Mouse (Mus musculus): Measurements from ENCODE around the gene Scfd2. TPM values are rescaled to one million over a fixed set of nuclear protein-coding genes. Genes with fewer than 3 reads are reported as not detected.

The Scfd2 gene
- polyA plus RNA-seq, 1 experiment = 22.7 TPM

DNA sequence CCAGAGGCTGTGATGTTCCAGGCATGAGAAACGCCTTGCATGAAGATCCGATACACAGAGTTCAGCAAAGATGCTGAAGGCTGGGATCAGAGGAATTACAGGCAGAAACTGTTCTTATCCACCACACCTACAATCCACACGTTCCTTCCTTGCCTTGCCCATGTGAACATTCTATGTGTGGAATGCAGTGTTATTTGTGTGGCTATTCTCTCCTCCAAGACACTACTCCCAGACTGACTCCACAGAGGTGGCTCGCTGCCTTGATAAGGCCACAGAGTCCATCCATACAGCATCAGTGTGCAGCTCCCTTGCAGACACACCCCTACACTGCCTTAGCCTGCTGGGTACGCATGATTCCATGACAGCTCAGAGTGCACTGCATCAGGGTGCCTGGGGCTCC is 221.5 kb downstream of the Scfd2 start:
- no peak overlapping the region for H3K4me3 ChIP-seq (ENCODE audit: insufficient read depth, low read length)
- no peaks in the 10 kb centered on the region; the same call in 1 of the 2 replicates for H3K4me1 ChIP-seq (ENCODE audit: control insufficient read depth, insufficient read depth, low read length)
- no peak overlapping the region for H3K27ac ChIP-seq (ENCODE audit: insufficient read depth, low read length)
- no peak for TF ChIP-seq CTCF (IDR thresholded peaks at IDR 0.05; ENCODE audit: extremely low read depth, insufficient read depth, low read length)
- TF ChIP-seq POLR2A (IDR thresholded peaks at IDR 0.05; ENCODE audit: extremely low read depth, insufficient read depth, low read length) = no peak

DNA sequence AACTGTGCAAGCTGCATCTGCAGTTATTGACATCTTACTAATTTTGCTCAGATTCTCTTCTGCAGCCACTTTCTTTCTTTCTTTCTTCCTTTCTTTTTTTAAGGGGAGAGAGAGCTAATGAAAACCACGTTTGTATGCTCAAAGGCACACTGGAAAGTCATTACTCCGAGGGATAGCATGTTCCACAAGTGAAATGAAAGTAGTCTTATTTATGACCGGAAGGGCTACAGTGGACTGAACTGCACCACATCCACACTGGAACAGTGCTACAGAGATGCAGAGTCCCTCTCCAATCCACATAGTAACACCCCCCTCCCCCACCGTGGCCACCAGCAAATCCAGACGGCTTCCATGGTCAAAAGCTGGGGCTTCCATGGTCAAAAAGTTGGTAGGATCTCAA is 224.3 kb downstream of the Scfd2 start:
- TF ChIP-seq CTCF (IDR thresholded peaks at IDR 0.05; ENCODE audit: extremely low read depth, insufficient read depth, low read length) = no peak
- no peak for TF ChIP-seq POLR2A (IDR thresholded peaks at IDR 0.05; ENCODE audit: extremely low read depth, insufficient read depth, low read length)
- Histone ChIP-seq H3K4me1 (ENCODE audit: control insufficient read depth, insufficient read depth, low read length) (no peaks in the 10 kb centered on the region; the same call in 1 of the 2 replicates), H3K27ac (ENCODE audit: insufficient read depth, low read length) (no peak overlapping the region), H3K4me3 (ENCODE audit: insufficient read depth, low read length) (no peak overlapping the region)

DNA sequence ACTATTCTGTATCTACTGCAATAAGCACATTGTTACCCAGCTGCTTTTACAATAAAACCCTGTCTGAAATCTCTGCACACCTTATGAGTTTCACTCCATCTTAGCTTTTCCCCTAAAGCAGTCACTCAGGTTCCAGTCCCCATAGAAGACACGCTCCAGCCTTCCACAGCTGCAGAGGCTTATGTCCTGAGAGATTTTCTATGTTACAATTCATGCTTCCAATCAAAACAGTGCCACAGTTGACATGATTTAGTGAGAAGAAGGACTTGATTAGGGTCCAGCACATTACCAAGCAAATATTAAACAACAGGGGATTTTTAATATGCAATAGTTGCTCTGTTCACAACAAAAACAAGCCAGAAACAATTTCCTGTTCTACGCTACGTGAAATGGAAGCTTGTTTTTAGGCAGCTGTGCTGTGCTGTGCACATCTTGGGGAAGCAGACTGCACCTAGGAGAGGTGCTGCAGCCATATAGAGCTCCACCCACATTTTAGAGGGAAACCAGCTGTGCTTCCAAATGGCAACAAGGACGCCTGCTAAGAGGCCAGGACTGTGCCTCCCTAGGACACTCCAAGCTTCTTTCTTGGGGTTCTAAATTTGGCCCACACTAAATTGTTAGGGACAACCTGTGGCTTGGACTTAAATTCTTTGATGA is 225.9 kb downstream of the Scfd2 start:
- TF ChIP-seq POLR2A (IDR thresholded peaks at IDR 0.05; ENCODE audit: extremely low read depth, insufficient read depth, low read length) = no peak
- no peak for TF ChIP-seq CTCF (IDR thresholded peaks at IDR 0.05; ENCODE audit: extremely low read depth, insufficient read depth, low read length)
- no peak overlapping the region for H3K4me3 ChIP-seq (ENCODE audit: insufficient read depth, low read length)
- no peaks in the 10 kb centered on the region; the same call in 1 of the 2 replicates for H3K4me1 ChIP-seq (ENCODE audit: control insufficient read depth, insufficient read depth, low read length)
- H3K27ac ChIP-seq (ENCODE audit: insufficient read depth, low read length) = no peak overlapping the region

DNA sequence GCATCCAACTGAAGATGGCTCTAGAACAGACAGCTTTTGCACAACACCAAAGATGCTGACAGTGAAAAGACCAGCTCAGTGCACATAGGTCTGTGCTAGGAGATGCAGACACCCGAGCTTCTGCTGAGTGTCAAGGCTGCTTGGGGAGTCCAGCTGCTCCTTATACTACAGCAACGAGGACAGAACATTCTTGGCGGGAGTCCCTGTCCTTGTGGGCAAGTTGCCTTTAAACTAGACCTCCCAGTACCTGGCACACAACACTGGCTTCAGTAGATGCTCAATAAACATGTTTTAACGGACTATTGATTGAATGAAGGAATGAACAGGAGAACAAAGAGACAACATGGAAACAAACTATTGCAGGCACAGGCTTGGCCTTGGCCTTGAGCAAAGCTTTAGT is 226.8 kb downstream of the Scfd2 start:
- TF ChIP-seq POLR2A (IDR thresholded peaks at IDR 0.05; ENCODE audit: extremely low read depth, insufficient read depth, low read length) = no peak
- TF ChIP-seq CTCF (IDR thresholded peaks at IDR 0.05; ENCODE audit: extremely low read depth, insufficient read depth, low read length) = no peak

DNA sequence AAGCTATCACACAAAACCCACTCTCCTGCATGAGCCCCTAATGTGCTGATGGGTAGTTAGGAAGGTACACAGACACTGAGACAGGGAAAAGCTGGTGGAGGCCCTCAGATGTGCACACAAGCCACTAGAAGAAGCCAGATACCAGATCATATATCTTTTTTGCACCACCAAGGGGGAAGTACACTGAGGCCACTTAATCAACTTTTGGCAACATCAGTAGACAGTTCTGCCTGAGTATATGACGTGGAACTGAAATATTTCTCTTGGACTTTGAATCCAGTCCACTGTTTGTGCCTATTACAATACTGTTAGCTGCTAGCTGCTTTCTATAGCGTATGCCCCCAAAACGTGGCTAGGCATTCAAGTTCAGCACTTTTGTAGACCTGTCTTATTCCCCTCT is 229.2 kb downstream of the Scfd2 start:
- H3K4me3 ChIP-seq (ENCODE audit: insufficient read depth, low read length) = no peak overlapping the region
- H3K27ac ChIP-seq (ENCODE audit: insufficient read depth, low read length) = no peak overlapping the region
- TF ChIP-seq POLR2A (IDR thresholded peaks at IDR 0.05; ENCODE audit: extremely low read depth, insufficient read depth, low read length) (no peak), CTCF (IDR thresholded peaks at IDR 0.05; ENCODE audit: extremely low read depth, insufficient read depth, low read length) (no peak)
- H3K4me1 ChIP-seq (ENCODE audit: control insufficient read depth, insufficient read depth, low read length) = no peaks in the 10 kb centered on the region; the same call in 1 of the 2 replicates

More for the DNA sequence above, 226.8 kb downstream of the Scfd2 start:
- Histone ChIP-seq H3K4me1 (ENCODE audit: control insufficient read depth, insufficient read depth, low read length) (no peaks in the 10 kb centered on the region; the same call in 1 of the 2 replicates), H3K27ac (ENCODE audit: insufficient read depth, low read length) (no peak overlapping the region), H3K4me3 (ENCODE audit: insufficient read depth, low read length) (no peak overlapping the region)

DNA sequence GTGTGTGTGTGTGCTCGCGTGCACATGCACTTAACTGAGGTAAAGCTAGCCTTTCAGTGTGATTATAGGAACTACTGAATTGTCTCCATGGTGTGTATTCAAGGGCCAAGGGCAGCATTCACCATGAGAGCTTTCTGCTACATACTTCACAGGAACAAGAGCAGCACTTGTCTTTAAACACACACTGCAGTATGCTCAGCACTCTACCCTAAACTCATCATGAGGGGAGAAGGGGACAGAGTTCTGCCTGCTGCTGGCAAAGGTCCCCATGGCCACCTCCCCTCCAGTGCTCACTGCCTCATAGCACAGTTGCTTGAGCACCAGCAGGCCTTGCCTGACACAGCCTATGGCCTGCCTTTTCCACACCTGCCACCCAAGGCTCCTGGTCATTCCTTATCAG is 230.1 kb downstream of the Scfd2 start:
- no peak for TF ChIP-seq POLR2A (IDR thresholded peaks at IDR 0.05; ENCODE audit: extremely low read depth, insufficient read depth, low read length)
- no peak for TF ChIP-seq CTCF (IDR thresholded peaks at IDR 0.05; ENCODE audit: extremely low read depth, insufficient read depth, low read length)
- Histone ChIP-seq H3K4me1 (ENCODE audit: control insufficient read depth, insufficient read depth, low read length) (no peaks in the 10 kb centered on the region; the same call in 1 of the 2 replicates), H3K4me3 (ENCODE audit: insufficient read depth, low read length) (no peak overlapping the region)

DNA sequence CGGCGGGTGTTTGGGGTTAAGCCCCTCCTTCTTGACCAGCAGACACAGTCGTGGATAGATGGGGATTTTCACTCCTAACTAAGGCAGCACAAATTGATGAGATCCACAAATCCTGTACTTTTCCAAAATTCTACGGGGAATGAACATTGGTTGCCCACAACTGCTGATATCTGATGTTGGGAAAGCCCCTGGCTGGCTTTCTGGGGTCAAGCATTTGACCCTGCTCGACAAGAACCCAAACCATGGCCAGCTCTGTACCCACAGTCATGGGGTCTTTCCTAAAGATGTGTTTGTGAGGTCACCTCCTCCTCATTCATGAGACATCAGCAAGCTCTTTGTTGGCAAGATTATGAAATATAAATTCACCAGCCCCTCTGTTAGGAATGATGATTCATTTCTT is 230.6 kb downstream of the Scfd2 start:
- no peak for TF ChIP-seq POLR2A (IDR thresholded peaks at IDR 0.05; ENCODE audit: extremely low read depth, insufficient read depth, low read length)
- no peak for TF ChIP-seq CTCF (IDR thresholded peaks at IDR 0.05; ENCODE audit: extremely low read depth, insufficient read depth, low read length)
- H3K27ac ChIP-seq (ENCODE audit: insufficient read depth, low read length) = no peak overlapping the region
- no peaks in the 10 kb centered on the region; the same call in 1 of the 2 replicates for H3K4me1 ChIP-seq (ENCODE audit: control insufficient read depth, insufficient read depth, low read length)
- no peak overlapping the region for H3K4me3 ChIP-seq (ENCODE audit: insufficient read depth, low read length)

More for the DNA sequence above, 230.1 kb downstream of the Scfd2 start:
- no peak overlapping the region for H3K27ac ChIP-seq (ENCODE audit: insufficient read depth, low read length)

DNA sequence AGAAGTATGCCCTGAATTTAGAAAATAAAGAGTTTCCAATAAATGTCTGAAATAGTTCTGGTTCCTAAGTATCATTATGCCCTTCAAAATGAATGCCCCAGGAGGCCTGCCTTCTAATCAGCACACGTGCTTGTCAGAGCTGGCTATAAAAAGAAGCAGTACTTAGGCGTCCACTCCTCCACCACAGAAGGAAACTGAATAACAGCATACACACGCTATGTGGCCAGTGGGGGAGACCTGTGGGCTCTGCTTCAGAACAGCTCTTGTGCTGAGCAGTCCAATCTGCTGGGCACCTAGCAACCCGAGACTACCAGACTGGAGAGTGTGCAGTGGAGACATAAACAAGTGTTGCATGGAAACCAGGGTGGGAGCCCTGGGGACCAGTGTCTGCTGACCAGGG is 231.4 kb downstream of the Scfd2 start:
- Histone ChIP-seq H3K4me3 (ENCODE audit: insufficient read depth, low read length) (no peak overlapping the region), H3K4me1 (ENCODE audit: control insufficient read depth, insufficient read depth, low read length) (no peaks in the 10 kb centered on the region), H3K27ac (ENCODE audit: insufficient read depth, low read length) (no peak overlapping the region)

DNA sequence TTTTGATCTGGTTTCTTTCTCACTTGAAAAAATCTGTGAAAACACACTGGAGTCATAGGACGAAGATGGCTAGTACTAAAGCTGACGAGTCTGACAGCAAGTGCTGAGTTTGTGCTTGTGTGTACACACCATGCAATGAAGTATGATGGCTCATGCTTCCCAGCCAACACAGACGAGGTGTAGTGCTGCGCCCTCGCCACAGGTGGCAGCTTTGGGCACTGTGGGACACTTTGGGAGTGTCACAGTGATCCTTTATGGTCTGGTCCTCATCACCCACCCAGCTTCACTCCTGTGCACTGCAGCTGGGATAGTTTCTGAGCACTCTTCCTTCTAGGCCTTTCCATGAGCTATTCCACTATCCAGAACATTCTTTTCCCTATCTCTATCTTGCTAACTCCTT is 234.4 kb downstream of the Scfd2 start:
- TF ChIP-seq POLR2A (IDR thresholded peaks at IDR 0.05; ENCODE audit: extremely low read depth, insufficient read depth, low read length) (no peak), CTCF (IDR thresholded peaks at IDR 0.05; ENCODE audit: extremely low read depth, insufficient read depth, low read length) (no peak; the same call in 1 of the 2 replicates)
- no peak overlapping the region for H3K4me3 ChIP-seq (ENCODE audit: insufficient read depth, low read length)

More for the DNA sequence above, 231.4 kb downstream of the Scfd2 start:
- no peak for TF ChIP-seq CTCF (IDR thresholded peaks at IDR 0.05; ENCODE audit: extremely low read depth, insufficient read depth, low read length)
- TF ChIP-seq POLR2A (IDR thresholded peaks at IDR 0.05; ENCODE audit: extremely low read depth, insufficient read depth, low read length) = no peak

DNA sequence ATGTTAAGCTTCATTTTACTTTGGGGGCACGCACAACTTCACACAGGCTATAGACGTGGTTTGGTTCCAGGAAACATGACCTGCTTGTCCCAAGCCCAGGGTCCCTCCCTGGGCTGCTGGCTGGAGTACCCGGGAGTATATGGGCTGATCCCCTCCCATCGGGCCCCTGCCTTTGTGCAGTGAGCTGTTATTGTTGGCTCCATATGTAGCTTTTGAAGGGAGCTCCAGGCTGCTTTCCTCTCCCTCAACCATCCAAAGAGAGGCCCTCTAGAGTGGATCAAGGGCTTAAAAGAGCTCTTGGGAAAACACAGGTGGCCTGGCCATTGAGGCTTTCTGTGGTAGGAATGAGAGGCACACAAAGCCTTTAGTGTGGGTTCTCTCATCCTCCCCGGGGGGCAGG is 235.5 kb downstream of the Scfd2 start:
- H3K4me1 ChIP-seq (ENCODE audit: control insufficient read depth, insufficient read depth, low read length) = no peaks in the 10 kb centered on the region
- TF ChIP-seq CTCF (IDR thresholded peaks at IDR 0.05; ENCODE audit: extremely low read depth, insufficient read depth, low read length) (no peak), POLR2A (IDR thresholded peaks at IDR 0.05; ENCODE audit: extremely low read depth, insufficient read depth, low read length) (no peak)
- H3K27ac ChIP-seq (ENCODE audit: insufficient read depth, low read length) = no peak overlapping the region
- H3K4me3 ChIP-seq (ENCODE audit: insufficient read depth, low read length) = no peak overlapping the region

More for the DNA sequence above, 234.4 kb downstream of the Scfd2 start:
- no peaks in the 10 kb centered on the region for H3K4me1 ChIP-seq (ENCODE audit: control insufficient read depth, insufficient read depth, low read length)
- H3K27ac ChIP-seq (ENCODE audit: insufficient read depth, low read length) = no peak overlapping the region
